In the genomic region with DNA sequence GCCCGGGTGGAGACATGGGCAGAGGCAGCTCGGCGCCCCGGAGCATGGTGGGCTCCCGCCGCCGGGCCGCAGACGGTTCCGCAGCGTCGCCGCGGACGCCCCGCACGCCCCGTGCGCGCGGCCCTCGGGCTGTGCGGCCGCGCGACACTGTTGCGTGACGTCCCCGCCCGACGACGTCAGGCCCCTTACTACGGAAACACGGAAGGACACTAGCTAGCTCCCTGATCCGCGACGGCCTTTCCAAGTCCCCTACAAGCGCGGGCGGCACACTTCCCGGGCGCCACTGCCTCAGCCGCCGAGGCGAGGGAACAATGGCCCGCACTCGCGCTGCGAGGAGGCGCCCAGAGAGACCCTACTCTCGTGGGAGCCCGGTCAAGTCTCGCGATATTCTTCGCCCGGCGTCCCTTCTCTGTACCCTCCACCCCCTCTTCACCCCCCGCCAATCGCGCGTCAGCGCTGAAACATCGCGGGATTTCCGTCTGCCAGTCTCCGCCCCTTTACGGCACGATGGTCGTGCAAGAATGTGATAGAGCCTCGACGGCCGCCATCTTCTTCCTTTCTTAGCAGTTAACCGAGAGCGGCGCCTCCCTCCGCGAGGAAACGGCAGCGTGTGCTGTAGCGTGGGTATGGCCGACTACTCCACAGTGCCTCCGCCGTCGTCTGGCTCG, we compare ENCODE assay signal across 8 mouse cellular contexts. TPM values are rescaled to one million over a fixed set of nuclear protein-coding genes. Genes with fewer than 3 reads are reported as not detected.
A peak's percentile ranks its signal among the peaks of the same experiment; 100 is the strongest.
DNase-seq lines count a peak whose midpoint lies in the region; ATAC-seq lines count a peak whose summit lies in the region.

Gene Dnajb4 (minus strand): TSS at position 336 of the 668 bp plus-strand sequence.
Gene Fubp1 (plus strand): TSS at position 456 of the 668 bp plus-strand sequence.

- DNase-seq in MN1 (ENCODE audit: low spot score) = peak; percentile 97
- peak; percentile 99 for DNase-seq in cerebellum, adult 9-10 months
- DNase-seq in frontal cortex, adult 2 months (ENCODE audit: extremely low spot score in 1 of 2, low spot score in 1 of 2) = peak; percentile 99 to 100
- DNase-seq in hindbrain, embryonic 11.5 days (ENCODE audit: low spot score) = peak; percentile 99
- DNase-seq in layer of hippocampus, postnatal 10 days (ENCODE audit: low spot score in 2 of 2) = peak; percentile 99 to 100
- peak; percentile 100 for DNase-seq in lung, postnatal 10 days
- peak; percentile 100 for DNase-seq in ovary, postnatal 36 days (ENCODE audit: low spot score)
- DNase-seq in thymus, postnatal 25 days = peak; percentile 100

- ATAC-seq in hindbrain, embryonic 11.5 days (ENCODE audit: low FRiP score) = peak; percentile 97

- H3K4me3 ChIP-seq in hindbrain, embryonic 11.5 days (ENCODE audit: low read depth, low read length) = peak within 1 kb of the TSS; percentile 98

- WGBS in hindbrain, embryonic 11.5 days = 0% methylated on average over 63 of the region's 85 CpGs

- no peaks in the 10 kb centered on the region for H3K27me3 ChIP-seq in hindbrain, embryonic 11.5 days (ENCODE audit: control insufficient read depth, insufficient read depth, low read length)

- H3K36me3 ChIP-seq in hindbrain, embryonic 11.5 days (ENCODE audit: control insufficient read depth, insufficient read depth, low read length) = no peaks in the 10 kb centered on the region

- H3K9ac ChIP-seq in hindbrain, embryonic 11.5 days (ENCODE audit: low read depth, low read length) = peak within 1 kb of the TSS; percentile 100

- peak within 1 kb of the TSS; percentile 86 for H3K4me2 ChIP-seq in hindbrain, embryonic 11.5 days (replicated peaks; ENCODE audit: low read depth, low read length)

- H3K27ac ChIP-seq in hindbrain, embryonic 11.5 days (ENCODE audit: low read depth, low read length) = peak within 1 kb of the TSS; percentile 100

- H3K4me1 ChIP-seq in hindbrain, embryonic 11.5 days (replicated peaks; ENCODE audit: control insufficient read depth, insufficient read depth, low read length) = peaks cover 11% of the 10 kb centered on the region; the same call in 1 of the 2 replicates

- no peaks in the 10 kb centered on the region for H3K9me3 ChIP-seq in hindbrain, embryonic 11.5 days (ENCODE audit: control insufficient read depth, low read length)

RNA-seq across cellular contexts. Expression of gene Dnajb4, which starts in this region (rescaled TPM):
- 45.3 and 49.9 TPM in 2 replicates for polyA plus RNA-seq in frontal cortex, adult 2 months (2012; rRNA removed)
- 28.9 and 29.1 TPM in 2 replicates for polyA plus RNA-seq in hindbrain, embryonic 11.5 days (2014; fragmentation: Nextera tagmentation; extraction: Ambion mirVana)
- total RNA-seq in layer of hippocampus, postnatal 10 days (2021) = 10 to 100 TPM; 45.5 to 49.6 TPM

RNA-seq across cellular contexts. Expression of gene Fubp1, which starts in this region (rescaled TPM):
- 95.9 and 109 TPM in 2 replicates for polyA plus RNA-seq in frontal cortex, adult 2 months (2012; rRNA removed)
- 424 and 450 TPM in 2 replicates for polyA plus RNA-seq in hindbrain, embryonic 11.5 days (2014; fragmentation: Nextera tagmentation; extraction: Ambion mirVana)
- total RNA-seq in layer of hippocampus, postnatal 10 days (2021) = 100 to 1,000 TPM; 136 to 139 TPM

Comparison
In these comparisons a context has a peak if more than half of its experiments do, and no peak if none do; other contexts are left out.
1. Peak in every context shown above with its lines: DNase-seq, ATAC-seq, H3K4me3 ChIP-seq and H3K27ac ChIP-seq.